Mouse (Mus musculus): ENCODE data around the gene Ndufs8. TPM values are rescaled to one million over a fixed set of nuclear protein-coding genes. Genes with fewer than 3 reads are reported as not detected.

The Ndufs8 gene
- polyA plus RNA-seq, 1 experiment from 2014 or later = 397 TPM

GRCm38 (mm10) chr19:3864960-3865359 is 47.6 kb downstream of the Ndufs8 start:
- H3K36me3 ChIP-seq (ENCODE audit: control insufficient read depth, insufficient read depth, low read length) = peaks cover 12% of the 10 kb centered on the region

DNA sequence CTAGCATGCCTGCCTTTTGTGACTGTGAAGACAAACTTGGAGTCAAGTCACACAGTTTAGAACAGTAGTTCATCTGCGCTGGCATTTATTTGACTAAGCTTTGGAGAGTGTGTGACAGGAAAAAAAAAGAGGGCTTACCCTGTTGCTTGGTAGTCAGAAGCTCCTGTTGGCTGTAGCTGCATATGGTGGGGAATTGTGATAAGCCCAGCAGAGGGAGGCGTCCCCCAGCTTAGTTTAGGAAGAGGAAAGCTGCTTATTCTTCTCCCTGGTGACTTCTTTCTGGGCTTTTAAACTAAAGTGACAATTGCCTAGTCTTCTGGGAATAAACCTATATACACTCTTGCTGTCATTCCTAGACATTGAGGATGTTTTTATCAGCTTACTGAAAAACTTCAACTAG is 49.9 kb downstream of the Ndufs8 start:
- H3K27me3 ChIP-seq (ENCODE audit: control insufficient read depth, insufficient read depth, low read length) = no peaks in the 10 kb centered on the region
- peaks cover 12% of the 10 kb centered on the region for H3K36me3 ChIP-seq (ENCODE audit: control insufficient read depth, insufficient read depth, low read length)
- no peak overlapping the region for H3K4me3 ChIP-seq (ENCODE audit: low read length)
- 84% methylated on average over 2 of the region's 2 CpGs for WGBS
- H3K9ac ChIP-seq (ENCODE audit: low read depth, low read length) = no peak overlapping the region
- H3K27ac ChIP-seq (ENCODE audit: low read depth, low read length) = no peak overlapping the region
- no peaks in the 10 kb centered on the region for H3K9me3 ChIP-seq (ENCODE audit: control insufficient read depth, low read length)
- no peak overlapping the region for H3K4me2 ChIP-seq (replicated peaks; ENCODE audit: low read depth, low read length)
- ATAC-seq (ENCODE audit: low FRiP score, low TSS enrichment) = no peak
- H3K4me1 ChIP-seq (ENCODE audit: control insufficient read depth, insufficient read depth, low read length) = no peaks in the 10 kb centered on the region

More at GRCm38 (mm10) chr19:3864960-3865359, 47.6 kb downstream of the Ndufs8 start:
- WGBS = 82% methylated on average over 2 of the region's 2 CpGs
- Histone ChIP-seq H3K9me3 (ENCODE audit: control insufficient read depth, low read length) (no peaks in the 10 kb centered on the region), H3K27me3 (ENCODE audit: control insufficient read depth, insufficient read depth, low read length) (no peaks in the 10 kb centered on the region), H3K4me3 (ENCODE audit: low read length) (no peak overlapping the region), H3K4me2 (replicated peaks; ENCODE audit: low read depth, low read length) (no peak overlapping the region), H3K9ac (ENCODE audit: low read depth, low read length) (no peak overlapping the region), H3K4me1 (ENCODE audit: control insufficient read depth, insufficient read depth, low read length) (no peaks in the 10 kb centered on the region), H3K27ac (ENCODE audit: low read depth, low read length) (no peak overlapping the region)
- no peak for ATAC-seq (ENCODE audit: low FRiP score, low TSS enrichment)

Other genes starting within 250 kb of the Ndufs8 start
- gene Lrp5, start 226.2 kb downstream of the Ndufs8 start, polyA plus RNA-seq (2014; fragmentation: Nextera tagmentation; extraction: Ambion mirVana) = 7.7 and 10.1 TPM in 2 replicates
- gene 1810055G02Rik, start 204.5 kb downstream of the Ndufs8 start, polyA plus RNA-seq (2014; fragmentation: Nextera tagmentation; extraction: Ambion mirVana) = 33.7 and 38.6 TPM in 2 replicates
- gene Kmt5b, start 145.4 kb downstream of the Ndufs8 start, polyA plus RNA-seq (2014; fragmentation: Nextera tagmentation; extraction: Ambion mirVana) = 20.2 and 41.7 TPM in 2 replicates
- gene Chka, start 61.0 kb downstream of the Ndufs8 start, polyA plus RNA-seq (2014; fragmentation: Nextera tagmentation; extraction: Ambion mirVana) = 46.8 and 62.6 TPM in 2 replicates
- 26.2 and 35.0 TPM in 2 replicates for gene Tcirg1, start 5.6 kb downstream of the Ndufs8 start, polyA plus RNA-seq (2014; fragmentation: Nextera tagmentation; extraction: Ambion mirVana)
- 2.8 and 3.0 TPM in 2 replicates for gene Aldh3b1, start 17.0 kb upstream of the Ndufs8 start, polyA plus RNA-seq (2014; fragmentation: Nextera tagmentation; extraction: Ambion mirVana)
- 7.0 and 12.4 TPM in 2 replicates for gene Unc93b1, start 22.4 kb upstream of the Ndufs8 start, polyA plus RNA-seq (2014; fragmentation: Nextera tagmentation; extraction: Ambion mirVana)
- gene Aldh3b3, start 45.9 kb upstream of the Ndufs8 start, polyA plus RNA-seq (2014; fragmentation: Nextera tagmentation; extraction: Ambion mirVana) = not detected in 2 replicates
- gene Aldh3b2, start 59.6 kb upstream of the Ndufs8 start, polyA plus RNA-seq (2014; fragmentation: Nextera tagmentation; extraction: Ambion mirVana) = 1.3 and 1.6 TPM in 2 replicates
- 22.4 and 26.3 TPM in 2 replicates for gene Acy3, start 73.8 kb upstream of the Ndufs8 start, polyA plus RNA-seq (2014; fragmentation: Nextera tagmentation; extraction: Ambion mirVana)
- gene Tbx10, start 80.0 kb upstream of the Ndufs8 start, polyA plus RNA-seq (2014; fragmentation: Nextera tagmentation; extraction: Ambion mirVana) = 0.74 and 1.1 TPM in 2 replicates
- 37.6 and 38.5 TPM in 2 replicates for gene Nudt8, start 87.8 kb upstream of the Ndufs8 start, polyA plus RNA-seq (2014; fragmentation: Nextera tagmentation; extraction: Ambion mirVana)
- 2.5 and 2.7 TPM in 2 replicates for gene Gm49405, start 87.9 kb upstream of the Ndufs8 start, polyA plus RNA-seq (2014; fragmentation: Nextera tagmentation; extraction: Ambion mirVana)
- 4.5 and 5.8 TPM in 2 replicates for gene Doc2g, start 90.5 kb upstream of the Ndufs8 start, polyA plus RNA-seq (2014; fragmentation: Nextera tagmentation; extraction: Ambion mirVana)
- gene Ndufv1, start 100.0 kb upstream of the Ndufs8 start, polyA plus RNA-seq (2014; fragmentation: Nextera tagmentation; extraction: Ambion mirVana) = 214 and 223 TPM in 2 replicates
- gene Gstp1, start 125.2 kb upstream of the Ndufs8 start, polyA plus RNA-seq (2014; fragmentation: Nextera tagmentation; extraction: Ambion mirVana) = 518 and 527 TPM in 2 replicates
- 1.4 and 5.3 TPM in 2 replicates for gene Gstp2, start 133.2 kb upstream of the Ndufs8 start, polyA plus RNA-seq (2014; fragmentation: Nextera tagmentation; extraction: Ambion mirVana)
- 0.34 TPM in 1 of 2 replicates, not detected in the other for gene Gstp3, start 146.8 kb upstream of the Ndufs8 start, polyA plus RNA-seq (2014; fragmentation: Nextera tagmentation; extraction: Ambion mirVana)
- gene Cabp2, start 168.8 kb upstream of the Ndufs8 start, polyA plus RNA-seq (2014; fragmentation: Nextera tagmentation; extraction: Ambion mirVana) = not detected in 2 replicates
- 116 and 121 TPM in 2 replicates for gene Cdk2ap2, start 184.4 kb upstream of the Ndufs8 start, polyA plus RNA-seq (2014; fragmentation: Nextera tagmentation; extraction: Ambion mirVana)
- 14.0 and 15.8 TPM in 2 replicates for gene Pitpnm1, start 187.2 kb upstream of the Ndufs8 start, polyA plus RNA-seq (2014; fragmentation: Nextera tagmentation; extraction: Ambion mirVana)
- 92.0 and 97.5 TPM in 2 replicates for gene Aip, start 213.1 kb upstream of the Ndufs8 start, polyA plus RNA-seq (2014; fragmentation: Nextera tagmentation; extraction: Ambion mirVana)
- not detected in 2 replicates for gene Gpr152, start 227.0 kb upstream of the Ndufs8 start, polyA plus RNA-seq (2014; fragmentation: Nextera tagmentation; extraction: Ambion mirVana)
- gene Cabp4, start 231.3 kb upstream of the Ndufs8 start, polyA plus RNA-seq (2014; fragmentation: Nextera tagmentation; extraction: Ambion mirVana) = 0.06 and 0.09 TPM in 2 replicates
- gene Coro1b, start 235.8 kb upstream of the Ndufs8 start, polyA plus RNA-seq (2014; fragmentation: Nextera tagmentation; extraction: Ambion mirVana) = 132 and 156 TPM in 2 replicates
- 0.57 and 0.80 TPM in 2 replicates for gene Ptprcap, start 240.8 kb upstream of the Ndufs8 start, polyA plus RNA-seq (2014; fragmentation: Nextera tagmentation; extraction: Ambion mirVana)

Data from kidney, embryonic 14.5 days (tissue).